Mouse (Mus musculus): ENCODE results near the gene Dpagt1. TPM values are rescaled to one million over a fixed set of nuclear protein-coding genes. Genes with fewer than 3 reads are reported as not detected.
A peak's percentile ranks its signal among the peaks of the same experiment; 100 is the strongest.
"Not testable (repeated sequence)": the region's sequence is repeated elsewhere in the genome, so short reads cannot be mapped to it uniquely, and the experiment has no call there.

The Dpagt1 gene
- polyA plus RNA-seq, 1 experiment from 2014 or later, result 51.6 TPM

- Histone ChIP-seq H3K4me2 (replicated peaks; ENCODE audit: low read depth, low read length) (no peak overlapping the region), H3K9ac (ENCODE audit: low read depth, low read length) (no peak overlapping the region), H3K9me3 (ENCODE audit: control insufficient read depth, low read length) (no peaks in the 10 kb centered on the region), H3K36me3 (ENCODE audit: control insufficient read depth, insufficient read depth, low read length) (peaks cover 34% of the 10 kb centered on the region), H3K27me3 (ENCODE audit: control insufficient read depth, insufficient read depth, low read length) (no peaks in the 10 kb centered on the region), H3K27ac (ENCODE audit: low read depth, low read length) (no peak overlapping the region), H3K4me1 (replicated peaks; ENCODE audit: control insufficient read depth, insufficient read depth, low read length) (no peaks in the 10 kb centered on the region), H3K4me3 (ENCODE audit: low read depth, low read length) (no peak overlapping the region)
- WGBS, result 92% methylated on average over 4 of the region's 4 CpGs
- no peak for DNase-seq (ENCODE audit: low spot score)
- no peak for ATAC-seq (ENCODE audit: low FRiP score)
Measured at GRCm38 (mm10) chr9:44351396-44351795, 25.6 kb downstream of the Dpagt1 start.

- Histone ChIP-seq H3K36me3 (ENCODE audit: control insufficient read depth, insufficient read depth, low read length) (peaks cover 35% of the 10 kb centered on the region), H3K4me2 (replicated peaks; ENCODE audit: low read depth, low read length) (no peak overlapping the region), H3K9ac (ENCODE audit: low read depth, low read length) (no peak overlapping the region), H3K27ac (ENCODE audit: low read depth, low read length) (no peak overlapping the region), H3K4me1 (replicated peaks; ENCODE audit: control insufficient read depth, insufficient read depth, low read length) (no peaks in the 10 kb centered on the region), H3K4me3 (ENCODE audit: low read depth, low read length) (no peak overlapping the region), H3K27me3 (ENCODE audit: control insufficient read depth, insufficient read depth, low read length) (no peaks in the 10 kb centered on the region), H3K9me3 (ENCODE audit: control insufficient read depth, low read length) (no peaks in the 10 kb centered on the region)
- DNase-seq (ENCODE audit: low spot score) (no peak), ATAC-seq (ENCODE audit: low FRiP score) (no peak)
- WGBS, result 93% methylated on average over 10 of the region's 10 CpGs
Measured at GRCm38 (mm10) chr9:44352337-44352736, 26.5 kb downstream of the Dpagt1 start.

- no peaks in the 10 kb centered on the region for H3K9me3 ChIP-seq (ENCODE audit: control insufficient read depth, low read length)
- H3K4me3 ChIP-seq (ENCODE audit: low read depth, low read length), result no peak overlapping the region
- no peaks in the 10 kb centered on the region for H3K4me1 ChIP-seq (replicated peaks; ENCODE audit: control insufficient read depth, insufficient read depth, low read length)
- no peak overlapping the region for H3K9ac ChIP-seq (ENCODE audit: low read depth, low read length)
- no peak overlapping the region for H3K27ac ChIP-seq (ENCODE audit: low read depth, low read length)
- DNase-seq (ENCODE audit: low spot score) (no peak), ATAC-seq (ENCODE audit: low FRiP score) (no peak)
- peaks cover 38% of the 10 kb centered on the region for H3K36me3 ChIP-seq (ENCODE audit: control insufficient read depth, insufficient read depth, low read length)
- WGBS, result 95% methylated on average over 6 of the region's 6 CpGs
- H3K4me2 ChIP-seq (replicated peaks; ENCODE audit: low read depth, low read length), result no peak overlapping the region
- no peaks in the 10 kb centered on the region for H3K27me3 ChIP-seq (ENCODE audit: control insufficient read depth, insufficient read depth, low read length)
Measured at GRCm38 (mm10) chr9:44353142-44353541, 27.3 kb downstream of the Dpagt1 start.

- peak; percentile 31 for DNase-seq (ENCODE audit: low spot score)
Measured at GRCm38 (mm10) chr9:44357207-44357606, 31.4 kb downstream of the Dpagt1 start.

GRCm38 (mm10) chr9:44361190-44361917 is 35.5 kb downstream of the Dpagt1 start, which contains the start of gene Vps11:
Gene Vps11 (minus strand): TSS chr9:44361670.
- ATAC-seq (ENCODE audit: low FRiP score) (peak; percentile 94), DNase-seq (ENCODE audit: low spot score) (peak; percentile 97)
- no peaks in the 10 kb centered on the region for H3K9me3 ChIP-seq (ENCODE audit: control insufficient read depth, low read length)
- H3K9ac ChIP-seq (ENCODE audit: low read depth, low read length), result peak within 1 kb of the TSS; percentile 83
- H3K27ac ChIP-seq (ENCODE audit: low read depth, low read length), result no peak within 1 kb of the TSS
- peak within 1 kb of the TSS; percentile 74 for H3K4me3 ChIP-seq (ENCODE audit: low read depth, low read length)
- H3K4me2 ChIP-seq (replicated peaks; ENCODE audit: low read depth, low read length), result peak within 1 kb of the TSS; percentile 49
- H3K36me3 ChIP-seq (ENCODE audit: control insufficient read depth, insufficient read depth, low read length), result peaks cover 12% of the 10 kb centered on the region
- no peaks in the 10 kb centered on the region for H3K4me1 ChIP-seq (replicated peaks; ENCODE audit: control insufficient read depth, insufficient read depth, low read length)
- 1% methylated on average over 44 of the region's 44 CpGs for WGBS
- H3K27me3 ChIP-seq (ENCODE audit: control insufficient read depth, insufficient read depth, low read length), result no peaks in the 10 kb centered on the region

More at GRCm38 (mm10) chr9:44357207-44357606, 31.4 kb downstream of the Dpagt1 start:
- WGBS, result 72% methylated on average over 4 of the region's 4 CpGs
- no peak for ATAC-seq (ENCODE audit: low FRiP score)
- peaks cover 30% of the 10 kb centered on the region for H3K36me3 ChIP-seq (ENCODE audit: control insufficient read depth, insufficient read depth, low read length)
- no peak overlapping the region for H3K4me2 ChIP-seq (replicated peaks; ENCODE audit: low read depth, low read length)
- no peaks in the 10 kb centered on the region for H3K9me3 ChIP-seq (ENCODE audit: control insufficient read depth, low read length)
- no peak overlapping the region for H3K27ac ChIP-seq (ENCODE audit: low read depth, low read length)
- no peak overlapping the region for H3K9ac ChIP-seq (ENCODE audit: low read depth, low read length)
- no peaks in the 10 kb centered on the region for H3K27me3 ChIP-seq (ENCODE audit: control insufficient read depth, insufficient read depth, low read length)
- no peak overlapping the region for H3K4me3 ChIP-seq (ENCODE audit: low read depth, low read length)
- no peaks in the 10 kb centered on the region for H3K4me1 ChIP-seq (replicated peaks; ENCODE audit: control insufficient read depth, insufficient read depth, low read length)

GRCm38 (mm10) chr9:44361931-44362330 is 36.1 kb downstream of the Dpagt1 start:
- H3K4me1 ChIP-seq (replicated peaks; ENCODE audit: control insufficient read depth, insufficient read depth, low read length); DNase-seq (ENCODE audit: low spot score); H3K27ac ChIP-seq (ENCODE audit: low read depth, low read length); H3K36me3 ChIP-seq (ENCODE audit: control insufficient read depth, insufficient read depth, low read length); H3K27me3 ChIP-seq (ENCODE audit: control insufficient read depth, insufficient read depth, low read length); H3K9ac ChIP-seq (ENCODE audit: low read depth, low read length); H3K9me3 ChIP-seq (ENCODE audit: control insufficient read depth, low read length): not testable (repeated sequence)
- 0 out of 2 replicates have a peak, but pooled peaks have one; percentile 30 for ATAC-seq (ENCODE audit: low FRiP score)
- H3K4me2 ChIP-seq (replicated peaks; ENCODE audit: low read depth, low read length), result peak overlapping the region; percentile 26; the same call in 1 of the 2 replicates
- 49% methylated on average over 4 of the region's 4 CpGs for WGBS
- H3K4me3 ChIP-seq (ENCODE audit: low read depth, low read length), result peak overlapping the region; percentile 74; the same call in 1 of the 2 replicates

- Histone ChIP-seq H3K4me1 (replicated peaks; ENCODE audit: control insufficient read depth, insufficient read depth, low read length) (no peaks in the 10 kb centered on the region), H3K4me2 (replicated peaks; ENCODE audit: low read depth, low read length) (no peak overlapping the region), H3K27me3 (ENCODE audit: control insufficient read depth, insufficient read depth, low read length) (no peaks in the 10 kb centered on the region), H3K4me3 (ENCODE audit: low read depth, low read length) (no peak overlapping the region), H3K9ac (ENCODE audit: low read depth, low read length) (no peak overlapping the region), H3K27ac (ENCODE audit: low read depth, low read length) (no peak overlapping the region), H3K9me3 (ENCODE audit: control insufficient read depth, low read length) (no peaks in the 10 kb centered on the region), H3K36me3 (ENCODE audit: control insufficient read depth, insufficient read depth, low read length) (no peaks in the 10 kb centered on the region)
- DNase-seq (ENCODE audit: low spot score), result peak; percentile 24
- WGBS, result 64% methylated on average over 3 of the region's 3 CpGs
- no peak for ATAC-seq (ENCODE audit: low FRiP score)
Measured at GRCm38 (mm10) chr9:44364480-44364879, 38.7 kb downstream of the Dpagt1 start.

GRCm38 (mm10) chr9:44373386-44373785 is 47.6 kb downstream of the Dpagt1 start:
- H3K27me3 ChIP-seq (ENCODE audit: control insufficient read depth, insufficient read depth, low read length), result no peaks in the 10 kb centered on the region
- H3K9me3 ChIP-seq (ENCODE audit: control insufficient read depth, low read length), result no peaks in the 10 kb centered on the region
- no peak overlapping the region for H3K4me3 ChIP-seq (ENCODE audit: low read depth, low read length)
- ATAC-seq (ENCODE audit: low FRiP score) (no peak), DNase-seq (ENCODE audit: low spot score) (no peak)
- no peak overlapping the region for H3K9ac ChIP-seq (ENCODE audit: low read depth, low read length)
- no peak overlapping the region for H3K4me2 ChIP-seq (replicated peaks; ENCODE audit: low read depth, low read length)
- no peaks in the 10 kb centered on the region for H3K36me3 ChIP-seq (ENCODE audit: control insufficient read depth, insufficient read depth, low read length)
- H3K27ac ChIP-seq (ENCODE audit: low read depth, low read length), result no peak overlapping the region
- H3K4me1 ChIP-seq (replicated peaks; ENCODE audit: control insufficient read depth, insufficient read depth, low read length), result no peaks in the 10 kb centered on the region

- Histone ChIP-seq H3K4me3 (ENCODE audit: low read depth, low read length) (no peak overlapping the region), H3K27me3 (ENCODE audit: control insufficient read depth, insufficient read depth, low read length) (no peaks in the 10 kb centered on the region), H3K4me2 (replicated peaks; ENCODE audit: low read depth, low read length) (no peak overlapping the region), H3K4me1 (replicated peaks; ENCODE audit: control insufficient read depth, insufficient read depth, low read length) (peaks cover 8% of the 10 kb centered on the region; the same call in 1 of the 2 replicates), H3K27ac (ENCODE audit: low read depth, low read length) (no peak overlapping the region), H3K9ac (ENCODE audit: low read depth, low read length) (no peak overlapping the region), H3K9me3 (ENCODE audit: control insufficient read depth, low read length) (no peaks in the 10 kb centered on the region), H3K36me3 (ENCODE audit: control insufficient read depth, insufficient read depth, low read length) (0 out of 2 replicates have a peak, but pooled peaks cover 1% of the 10 kb centered on the region)
- no peak for DNase-seq (ENCODE audit: low spot score)
- WGBS, result 95% methylated on average over 6 of the region's 6 CpGs
- ATAC-seq (ENCODE audit: low FRiP score), result no peak
Measured at GRCm38 (mm10) chr9:44376141-44376540, 50.3 kb downstream of the Dpagt1 start.

Data from hindbrain, embryonic 11.5 days (tissue).